Mouse (Mus musculus) bone marrow, adult 2 months (tissue): Measurements from ENCODE around the gene Ndrg3.
A peak's percentile ranks its signal among the peaks of the same experiment; 100 is the strongest.

ENCODE experiments used
- CTCF ChIP-seq: fragments of 200-500 bp; IDR thresholded peaks from 2 replicates; pipeline ENCODE4 v1.5.1; 2011; ENCODE audit warnings: low read length, control low read depth; ENCODE audit not compliant: control insufficient read depth, insufficient read depth
- POLR2A ChIP-seq: fragments of 200-500 bp; IDR thresholded peaks from 2 replicates; pipeline ENCODE4 v1.6.1; 2011; ENCODE audit warnings: low read depth, mild to moderate bottlenecking, control low read depth, low read length, borderline replicate concordance; ENCODE audit not compliant: control insufficient read depth

- TF ChIP-seq POLR2A (peak; percentile 67; the same call in 1 of the 2 replicates), CTCF (no peak)
Measured at GRCm38 (mm10) chr2:157006511-157007233, 14.8 kb upstream of the Ndrg3 start, which contains the start of gene Dsn1.
